Mouse (Mus musculus): ENCODE results near the gene Chst12. TPM values are rescaled to one million over a fixed set of nuclear protein-coding genes. Genes with fewer than 3 reads are reported as not detected.

Gene Chst12
- polyA plus RNA-seq, 1 experiment = 51.3 TPM

DNA sequence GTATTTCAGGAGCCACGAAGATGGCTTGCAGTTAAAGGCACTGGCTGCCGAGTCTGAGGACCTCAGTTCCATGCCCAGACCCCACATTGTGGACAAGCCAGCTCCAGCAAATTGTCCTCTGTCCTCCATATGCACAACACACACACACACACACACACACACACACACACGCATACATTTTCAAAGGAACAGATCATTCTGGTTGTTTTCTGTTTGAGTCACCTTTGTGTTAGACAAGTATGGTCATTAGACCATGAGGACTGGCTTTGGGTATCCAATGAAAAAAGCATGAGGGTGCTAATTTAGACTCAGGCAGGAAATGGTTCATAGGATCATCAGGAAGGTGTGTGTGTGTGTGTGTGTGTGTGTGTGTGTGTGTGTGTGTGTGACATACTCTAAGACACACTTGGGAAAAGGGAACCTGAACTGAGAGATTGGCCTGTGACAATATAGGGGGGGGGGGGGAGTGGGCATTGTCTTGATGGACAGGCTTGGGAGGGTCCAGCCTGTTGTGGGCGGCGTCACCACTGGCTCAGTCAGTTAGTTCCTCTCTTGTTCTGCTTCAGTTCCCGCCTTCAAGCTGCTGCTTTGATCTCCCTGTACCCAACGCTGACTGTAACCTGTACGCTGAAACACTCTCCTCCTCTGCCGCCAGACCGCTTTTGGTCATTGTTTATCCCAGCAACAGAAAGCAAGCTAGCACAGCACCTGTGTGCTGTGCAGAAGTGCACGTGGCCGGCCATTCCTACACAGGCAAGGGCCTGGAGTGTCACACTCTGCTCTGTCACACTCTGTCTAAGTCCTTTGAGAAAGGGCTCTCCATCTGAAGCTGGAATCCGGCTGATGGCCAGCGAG lies 3.1 kb upstream of the Chst12 start:
- Histone ChIP-seq H3K27ac (ENCODE audit: insufficient read depth, low read depth, low read length) (peak overlapping the region; percentile 71), H3K4me3 (ENCODE audit: insufficient read depth, low read length) (peak overlapping the region; percentile 45), H3K4me1 (ENCODE audit: control insufficient read depth, insufficient read depth, low read length) (peaks cover 35% of the 10 kb centered on the region)
- TF ChIP-seq CTCF (IDR thresholded peaks at IDR 0.05; ENCODE audit: low read depth, low read length) (no peak), POLR2A (IDR thresholded peaks at IDR 0.05; ENCODE audit: borderline replicate concordance, low read depth, low read length) (no peak)

DNA sequence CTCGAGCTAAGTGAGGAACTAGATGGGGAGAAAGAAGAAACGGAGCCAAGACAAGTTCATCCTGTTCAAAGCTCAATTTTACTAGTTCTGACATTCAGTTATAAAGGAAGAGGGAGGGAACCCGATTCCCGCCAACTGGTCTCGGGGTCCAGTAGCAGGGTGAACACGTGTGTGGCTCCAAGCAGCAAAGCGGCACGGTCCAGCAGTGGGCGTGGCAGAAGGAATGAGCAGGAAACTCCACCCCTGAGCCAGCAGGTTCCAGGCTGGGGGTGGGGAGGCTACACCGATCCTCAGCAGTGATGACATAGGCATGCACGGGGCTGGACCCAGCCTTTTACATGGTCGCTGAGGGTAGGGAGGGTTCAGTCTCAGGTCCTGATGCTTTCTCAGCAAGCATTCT lies 2.4 kb upstream of the Chst12 start:
- Histone ChIP-seq H3K27ac (ENCODE audit: insufficient read depth, low read depth, low read length) (peak overlapping the region; percentile 71), H3K4me3 (ENCODE audit: insufficient read depth, low read length) (peak overlapping the region; percentile 45), H3K4me1 (ENCODE audit: control insufficient read depth, insufficient read depth, low read length) (peaks cover 42% of the 10 kb centered on the region)

DNA sequence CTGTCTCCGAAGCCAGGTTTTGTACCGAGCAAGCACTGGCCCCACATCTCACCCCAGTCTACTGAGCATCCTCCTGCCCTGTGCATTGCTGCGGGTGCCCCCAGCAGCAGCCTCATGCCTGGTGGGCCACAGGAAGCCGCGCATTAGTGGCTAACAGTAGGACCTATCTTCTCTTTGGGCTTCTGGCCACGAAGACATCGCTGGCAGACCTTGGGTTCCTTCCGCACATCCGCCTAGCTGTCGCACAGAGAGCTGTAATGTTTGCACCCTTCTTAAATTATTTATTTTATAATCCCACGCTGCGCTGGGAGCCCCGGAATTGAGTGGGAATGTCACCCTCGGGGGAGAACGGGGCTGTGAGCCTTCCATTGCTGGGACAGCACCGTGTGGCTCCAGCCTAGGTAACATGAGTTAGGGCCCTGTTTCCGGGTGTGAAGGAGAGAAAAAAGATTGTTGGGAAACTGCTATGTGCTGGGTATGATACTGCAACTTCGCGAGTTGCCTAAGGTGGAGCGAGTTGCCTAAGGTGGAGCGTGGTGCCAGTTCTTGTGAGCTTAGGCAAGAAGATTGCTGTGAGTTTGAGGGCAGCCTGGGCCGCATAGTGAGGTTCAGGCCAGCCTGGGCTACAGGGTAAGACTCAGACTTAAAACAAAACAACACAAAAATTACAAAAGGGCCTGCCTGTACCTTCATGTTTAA lies 895 bp downstream of the Chst12 start:
- Histone ChIP-seq H3K4me3 (ENCODE audit: insufficient read depth, low read length) (peak overlapping the region; percentile 89), H3K27ac (ENCODE audit: insufficient read depth, low read depth, low read length) (peak overlapping the region; percentile 50), H3K4me1 (ENCODE audit: control insufficient read depth, insufficient read depth, low read length) (peaks cover 55% of the 10 kb centered on the region)
- TF ChIP-seq CTCF (IDR thresholded peaks at IDR 0.05; ENCODE audit: low read depth, low read length) (no peak), POLR2A (IDR thresholded peaks at IDR 0.05; ENCODE audit: borderline replicate concordance, low read depth, low read length) (no peak)

DNA sequence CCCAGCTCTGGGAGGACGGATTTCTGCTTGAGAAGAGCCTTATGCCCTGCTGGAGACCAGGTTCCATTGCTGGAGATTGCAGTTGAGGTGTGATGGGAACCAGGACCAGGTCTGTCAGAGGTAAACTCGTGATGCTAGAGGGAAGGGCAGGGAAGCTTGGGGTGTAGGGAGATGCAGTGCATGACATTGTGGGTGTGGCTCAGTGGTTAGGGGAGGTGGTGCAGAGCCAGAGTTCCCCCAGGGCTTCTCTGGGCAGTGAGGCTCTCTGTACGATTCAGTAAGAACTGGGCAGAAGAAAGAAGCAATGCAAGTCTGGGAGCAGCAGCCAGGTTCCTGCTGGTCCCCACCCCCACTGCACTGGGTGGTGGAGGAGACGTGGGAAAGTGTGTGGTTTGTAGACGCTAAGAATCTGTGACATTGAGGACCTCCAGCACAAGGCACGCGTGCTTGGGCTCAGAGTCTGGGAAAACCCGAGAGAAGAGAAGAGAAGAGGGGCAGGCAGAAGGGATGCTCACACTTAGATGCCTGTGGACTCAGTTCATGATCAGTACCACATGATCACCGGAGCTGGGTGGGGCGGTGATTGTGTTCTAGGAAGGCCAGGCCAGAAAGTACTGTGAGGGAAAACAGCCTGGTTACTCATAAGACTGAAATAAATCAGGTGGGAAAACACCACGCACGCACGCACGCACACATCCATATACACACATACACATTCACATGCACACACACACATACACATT lies 2.3 kb downstream of the Chst12 start:
- H3K4me1 ChIP-seq (ENCODE audit: control insufficient read depth, insufficient read depth, low read length) = peaks cover 44% of the 10 kb centered on the region
- peak overlapping the region; percentile 75 for H3K27ac ChIP-seq (ENCODE audit: insufficient read depth, low read depth, low read length)
- no peak for TF ChIP-seq POLR2A (IDR thresholded peaks at IDR 0.05; ENCODE audit: borderline replicate concordance, low read depth, low read length)
- TF ChIP-seq CTCF (IDR thresholded peaks at IDR 0.05; ENCODE audit: low read depth, low read length) = no peak
- H3K4me3 ChIP-seq (ENCODE audit: insufficient read depth, low read length) = peak overlapping the region; percentile 89

DNA sequence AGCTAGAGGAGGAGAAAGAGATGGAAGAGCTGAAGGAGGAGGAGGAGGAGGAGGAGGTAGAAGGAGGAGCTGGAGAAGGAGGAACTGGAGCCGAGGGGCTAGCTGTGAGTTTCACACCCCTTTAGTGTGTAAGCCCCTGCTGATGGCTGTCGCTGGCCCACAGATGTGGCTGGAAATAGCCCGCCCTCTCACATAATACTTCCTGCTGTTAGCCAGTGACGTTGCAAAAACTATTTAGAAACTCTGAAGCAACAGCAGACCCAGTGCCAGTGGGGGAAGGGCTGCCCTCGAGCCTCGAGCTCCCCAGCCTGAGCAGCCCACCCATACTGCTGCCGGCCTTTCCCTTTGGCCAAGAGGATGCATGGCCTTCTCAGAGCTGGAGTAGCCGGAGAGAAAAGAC lies 3.3 kb downstream of the Chst12 start:
- Histone ChIP-seq H3K4me3 (ENCODE audit: insufficient read depth, low read length) (peak overlapping the region; percentile 89), H3K4me1 (ENCODE audit: control insufficient read depth, insufficient read depth, low read length) (peaks cover 50% of the 10 kb centered on the region), H3K27ac (ENCODE audit: insufficient read depth, low read depth, low read length) (peak overlapping the region; percentile 75)
- TF ChIP-seq CTCF (IDR thresholded peaks at IDR 0.05; ENCODE audit: low read depth, low read length) (no peak), POLR2A (IDR thresholded peaks at IDR 0.05; ENCODE audit: borderline replicate concordance, low read depth, low read length) (no peak)

DNA sequence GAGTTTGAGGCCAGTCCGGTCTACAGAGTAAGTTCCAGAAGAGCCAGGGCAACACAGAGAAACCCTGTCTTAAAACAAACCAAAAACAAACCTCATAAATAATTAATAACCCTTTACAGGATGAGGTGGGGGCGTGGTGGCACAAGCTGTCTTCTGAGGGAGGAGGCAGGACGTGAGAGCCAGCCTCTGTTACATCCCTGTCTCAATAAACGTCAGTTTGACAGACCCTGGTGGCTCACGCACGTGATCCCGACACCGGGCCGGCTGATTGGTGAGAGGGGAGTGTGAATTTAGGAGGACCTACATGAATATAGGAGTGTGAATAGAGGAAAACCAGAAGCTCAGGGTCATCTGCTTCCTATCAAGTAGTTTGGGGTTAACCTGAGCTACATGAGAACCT lies 3.9 kb downstream of the Chst12 start:
- Histone ChIP-seq H3K27ac (ENCODE audit: insufficient read depth, low read depth, low read length) (peak overlapping the region; percentile 75), H3K4me3 (ENCODE audit: insufficient read depth, low read length) (peak overlapping the region; percentile 89; the same call in 1 of the 2 replicates), H3K4me1 (ENCODE audit: control insufficient read depth, insufficient read depth, low read length) (peaks cover 55% of the 10 kb centered on the region)
- TF ChIP-seq CTCF (IDR thresholded peaks at IDR 0.05; ENCODE audit: low read depth, low read length) (no peak), POLR2A (IDR thresholded peaks at IDR 0.05; ENCODE audit: borderline replicate concordance, low read depth, low read length) (no peak)

DNA sequence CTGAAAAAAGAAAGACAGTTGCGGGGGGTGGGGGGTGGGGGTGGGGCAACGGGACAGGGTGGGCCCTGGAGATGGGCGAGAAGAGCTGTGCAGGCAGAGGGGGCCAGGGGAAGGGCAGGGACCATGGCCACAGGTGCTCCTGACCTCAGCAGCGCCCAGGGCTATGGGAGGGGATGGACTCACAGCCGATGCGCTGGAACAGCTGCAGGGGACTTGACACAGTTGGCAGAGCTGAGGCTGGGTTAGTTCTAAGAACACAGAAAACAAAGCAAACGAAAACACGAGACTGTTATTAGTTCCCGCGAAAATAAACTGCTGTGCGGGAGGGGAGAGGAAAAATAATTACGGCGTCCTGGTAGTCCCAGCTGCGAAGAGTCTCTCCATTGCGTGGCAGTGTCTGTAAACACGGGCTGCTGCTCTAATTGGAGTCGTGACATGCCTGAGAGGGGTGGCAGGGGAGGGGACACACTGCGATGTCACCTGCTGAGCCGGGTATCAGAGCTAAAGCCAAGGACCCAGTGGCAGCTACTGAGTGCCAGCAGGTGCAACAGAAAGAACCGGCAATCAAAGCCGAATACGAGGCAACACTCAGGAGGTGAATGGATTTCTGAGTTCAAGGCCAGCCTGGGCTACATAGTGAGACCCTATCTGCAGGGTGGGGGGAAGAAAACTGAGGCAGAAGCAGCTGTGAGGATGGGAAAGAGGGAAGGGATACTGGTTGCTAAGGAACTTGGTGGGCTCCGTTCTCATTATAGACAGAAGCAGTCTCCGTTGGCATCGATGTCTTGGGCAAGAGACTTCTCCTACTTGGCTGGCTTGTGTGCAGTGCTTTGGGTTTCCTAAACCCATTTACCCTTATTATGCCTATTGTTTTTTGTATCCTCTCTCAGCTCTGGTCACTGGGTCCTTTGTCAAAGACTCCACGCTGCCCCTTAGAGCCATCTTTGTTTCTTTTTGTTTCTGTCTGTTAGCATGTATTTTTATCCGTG lies 5.0 kb downstream of the Chst12 start:
- Histone ChIP-seq H3K4me3 (ENCODE audit: insufficient read depth, low read length) (no peak overlapping the region), H3K4me1 (ENCODE audit: control insufficient read depth, insufficient read depth, low read length) (peaks cover 60% of the 10 kb centered on the region), H3K27ac (ENCODE audit: insufficient read depth, low read depth, low read length) (no peak overlapping the region)
- TF ChIP-seq CTCF (IDR thresholded peaks at IDR 0.05; ENCODE audit: low read depth, low read length) = no peak
- no peak for TF ChIP-seq POLR2A (IDR thresholded peaks at IDR 0.05; ENCODE audit: borderline replicate concordance, low read depth, low read length)

DNA sequence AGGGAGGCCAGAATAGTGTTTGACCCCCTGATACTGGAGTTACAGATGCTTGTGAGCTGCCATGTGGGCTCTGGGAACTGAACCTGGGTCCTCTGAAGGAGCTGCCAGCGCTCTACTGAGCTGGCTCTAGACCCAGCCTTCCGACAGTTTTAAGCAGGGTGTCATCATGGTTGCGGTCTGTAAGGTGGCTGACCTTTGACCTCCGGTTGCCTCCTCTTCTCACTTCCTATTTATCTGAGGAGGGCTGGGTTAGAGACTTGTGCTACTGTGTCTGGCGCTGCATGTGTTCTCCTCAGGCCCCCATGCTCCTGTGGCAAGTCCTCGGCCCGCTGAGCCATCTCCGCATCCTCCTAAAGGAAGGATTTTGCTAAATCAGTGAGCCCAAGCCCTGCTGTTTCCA lies 8.6 kb downstream of the Chst12 start:
- Histone ChIP-seq H3K4me1 (ENCODE audit: control insufficient read depth, insufficient read depth, low read length) (peaks cover 40% of the 10 kb centered on the region), H3K27ac (ENCODE audit: insufficient read depth, low read depth, low read length) (no peak overlapping the region; the same call in 1 of the 2 replicates), H3K4me3 (ENCODE audit: insufficient read depth, low read length) (no peak overlapping the region)
- TF ChIP-seq CTCF (IDR thresholded peaks at IDR 0.05; ENCODE audit: low read depth, low read length) (no peak), POLR2A (IDR thresholded peaks at IDR 0.05; ENCODE audit: borderline replicate concordance, low read depth, low read length) (no peak)

Data from bone marrow macrophage, adult 2 months (primary cell).